Mouse (Mus musculus): ENCODE data around the gene Dazap1. TPM values are rescaled to one million over a fixed set of nuclear protein-coding genes. Genes with fewer than 3 reads are reported as not detected.
A peak's percentile ranks its signal among the peaks of the same experiment; 100 is the strongest.

Gene Dazap1
- polyA plus RNA-seq, 1 experiment, result 175 TPM

- Histone ChIP-seq H3K36me3 (ENCODE audit: control insufficient read depth, insufficient read depth, low read length, poor library complexity, severe bottlenecking) (no peaks in the 10 kb centered on the region), H3K27me3 (ENCODE audit: control insufficient read depth, insufficient read depth, low read length, poor library complexity, severe bottlenecking) (no peaks in the 10 kb centered on the region), H3K9me3 (replicated peaks; ENCODE audit: control insufficient read depth, insufficient read depth, low read length, poor library complexity, severe bottlenecking) (no peaks in the 10 kb centered on the region), H3K4me3 (ENCODE audit: low read depth, low read length) (peak overlapping the region; percentile 77), H3K4me1 (ENCODE audit: control insufficient read depth, insufficient read depth, low read length) (peaks cover 1% of the 10 kb centered on the region), H3K9ac (ENCODE audit: low read depth, poor library complexity, severe bottlenecking) (peak overlapping the region; percentile 23), H3K27ac (ENCODE audit: insufficient read depth, low read length) (no peak overlapping the region)
- TF ChIP-seq POLR2A (IDR thresholded peaks at IDR 0.05; ENCODE audit: insufficient read depth, low read length), result no peak
- TF ChIP-seq EP300 (IDR thresholded peaks at IDR 0.05; ENCODE audit: insufficient read depth, low read depth, low read length), result no peak
- no peak for TF ChIP-seq CTCF (IDR thresholded peaks at IDR 0.05; ENCODE audit: low read depth, low read length)
Measured at GRCm38 (mm10) chr10:80322811-80323211, 61.5 kb downstream of the Dazap1 start.

GRCm38 (mm10) chr10:80323261-80324119, 62.2 kb downstream of the Dazap1 start:
- TF ChIP-seq CTCF (IDR thresholded peaks at IDR 0.05; ENCODE audit: low read depth, low read length) (no peak), EP300 (IDR thresholded peaks at IDR 0.05; ENCODE audit: insufficient read depth, low read depth, low read length) (no peak), POLR2A (IDR thresholded peaks at IDR 0.05; ENCODE audit: insufficient read depth, low read length) (no peak)
- Histone ChIP-seq H3K4me3 (ENCODE audit: low read depth, low read length) (peak overlapping the region; percentile 77), H3K36me3 (ENCODE audit: control insufficient read depth, insufficient read depth, low read length, poor library complexity, severe bottlenecking) (no peaks in the 10 kb centered on the region), H3K4me1 (ENCODE audit: control insufficient read depth, insufficient read depth, low read length) (peaks cover 1% of the 10 kb centered on the region), H3K27ac (ENCODE audit: insufficient read depth, low read length) (no peak overlapping the region), H3K9me3 (replicated peaks; ENCODE audit: control insufficient read depth, insufficient read depth, low read length, poor library complexity, severe bottlenecking) (no peaks in the 10 kb centered on the region), H3K9ac (ENCODE audit: low read depth, poor library complexity, severe bottlenecking) (peak overlapping the region; percentile 23), H3K27me3 (ENCODE audit: control insufficient read depth, insufficient read depth, low read length, poor library complexity, severe bottlenecking) (no peaks in the 10 kb centered on the region)

- H3K4me1 ChIP-seq (ENCODE audit: control insufficient read depth, insufficient read depth, low read length), result peaks cover 1% of the 10 kb centered on the region
- H3K4me3 ChIP-seq (ENCODE audit: low read depth, low read length), result no peak overlapping the region
- 0 out of 2 replicates have a peak overlapping the region, but pooled peaks have one; percentile 23 for H3K9ac ChIP-seq (ENCODE audit: low read depth, poor library complexity, severe bottlenecking)
- H3K27ac ChIP-seq (ENCODE audit: insufficient read depth, low read length), result no peak overlapping the region
- H3K9me3 ChIP-seq (replicated peaks; ENCODE audit: control insufficient read depth, insufficient read depth, low read length, poor library complexity, severe bottlenecking), result no peaks in the 10 kb centered on the region
- TF ChIP-seq POLR2A (IDR thresholded peaks at IDR 0.05; ENCODE audit: insufficient read depth, low read length), result no peak
- TF ChIP-seq EP300 (IDR thresholded peaks at IDR 0.05; ENCODE audit: insufficient read depth, low read depth, low read length), result no peak
- no peak for TF ChIP-seq CTCF (IDR thresholded peaks at IDR 0.05; ENCODE audit: low read depth, low read length)
- H3K27me3 ChIP-seq (ENCODE audit: control insufficient read depth, insufficient read depth, low read length, poor library complexity, severe bottlenecking), result no peaks in the 10 kb centered on the region
- H3K36me3 ChIP-seq (ENCODE audit: control insufficient read depth, insufficient read depth, low read length, poor library complexity, severe bottlenecking), result no peaks in the 10 kb centered on the region
Measured at GRCm38 (mm10) chr10:80324120-80325037, 63.1 kb downstream of the Dazap1 start.

DNA sequence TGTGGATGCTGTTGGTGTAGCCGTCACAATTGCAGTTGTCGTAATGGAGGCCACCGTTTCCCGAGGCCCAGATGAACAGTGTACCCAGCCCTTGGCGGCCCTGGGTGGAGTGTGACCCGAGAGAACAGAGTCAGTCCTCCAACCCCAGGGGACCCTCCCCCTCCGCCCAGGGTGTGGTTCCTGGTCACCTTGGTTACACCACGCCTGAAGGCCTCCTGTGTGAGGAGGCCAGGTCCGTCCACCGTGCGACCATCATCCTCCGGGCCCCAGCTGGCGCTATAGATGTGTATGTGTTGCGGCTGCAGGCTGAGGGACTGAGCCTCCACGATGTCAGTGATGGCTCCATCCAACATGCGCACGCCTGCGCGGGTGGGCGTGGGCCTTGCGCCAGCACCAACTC, 63.8 kb downstream of the Dazap1 start:
- Histone ChIP-seq H3K27ac (ENCODE audit: insufficient read depth, low read length) (no peak overlapping the region), H3K9ac (ENCODE audit: low read depth, poor library complexity, severe bottlenecking) (no peak overlapping the region), H3K4me3 (ENCODE audit: low read depth, low read length) (no peak overlapping the region), H3K9me3 (replicated peaks; ENCODE audit: control insufficient read depth, insufficient read depth, low read length, poor library complexity, severe bottlenecking) (no peaks in the 10 kb centered on the region), H3K4me1 (ENCODE audit: control insufficient read depth, insufficient read depth, low read length) (peaks cover 1% of the 10 kb centered on the region), H3K36me3 (ENCODE audit: control insufficient read depth, insufficient read depth, low read length, poor library complexity, severe bottlenecking) (no peaks in the 10 kb centered on the region), H3K27me3 (ENCODE audit: control insufficient read depth, insufficient read depth, low read length, poor library complexity, severe bottlenecking) (no peaks in the 10 kb centered on the region)
- TF ChIP-seq EP300 (IDR thresholded peaks at IDR 0.05; ENCODE audit: insufficient read depth, low read depth, low read length) (no peak), POLR2A (IDR thresholded peaks at IDR 0.05; ENCODE audit: insufficient read depth, low read length) (no peak), CTCF (IDR thresholded peaks at IDR 0.05; ENCODE audit: low read depth, low read length) (no peak)

DNA sequence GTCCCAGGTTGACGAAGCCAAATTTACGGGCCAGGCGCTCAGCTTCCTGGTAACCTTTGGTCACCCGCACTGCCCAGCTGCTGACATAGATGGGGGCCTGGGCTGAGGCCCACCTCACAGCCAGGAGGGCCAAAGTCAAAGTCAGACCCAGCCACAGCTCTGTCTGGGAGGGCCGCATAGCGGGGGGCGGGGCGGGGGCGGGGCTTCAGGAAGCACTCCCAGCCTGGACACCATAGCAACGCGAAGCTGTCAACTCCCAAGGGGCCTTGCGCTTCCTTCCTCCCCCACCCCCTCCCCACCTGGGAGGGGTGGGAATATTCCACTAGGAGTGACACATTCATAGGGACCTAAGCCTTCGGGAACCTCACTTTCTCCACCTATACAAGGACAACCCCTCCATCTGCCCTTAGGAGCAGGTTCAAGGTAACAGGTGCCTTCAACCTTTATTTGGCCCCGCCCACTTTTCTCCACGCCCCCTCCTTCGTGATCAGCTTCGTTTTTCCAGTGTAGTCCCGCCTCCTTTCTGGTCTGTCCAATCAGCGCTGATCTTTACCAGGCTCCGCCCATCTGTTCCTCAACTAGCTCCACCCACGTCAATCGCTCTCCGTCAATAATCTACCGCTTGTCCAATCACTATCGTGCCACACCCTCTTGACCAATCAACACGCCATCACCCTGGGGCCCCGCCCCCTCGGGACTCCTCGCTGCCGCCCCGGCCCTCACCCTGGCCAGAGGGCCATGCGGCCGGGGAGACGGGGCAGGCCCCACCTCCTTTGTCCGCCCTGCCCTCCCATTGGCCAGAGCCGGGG, 68.2 kb downstream of the Dazap1 start, which contains the start of the genes Pcsk4 and Reep6:
Pcsk4 (minus strand) TSS at position 226 of the 809 bp plus-strand sequence.
Reep6 (plus strand) TSS at position 681 of the 809 bp plus-strand sequence.
- no peak within 1 kb of the TSS for H3K27ac ChIP-seq (ENCODE audit: insufficient read depth, low read length)
- H3K4me3 ChIP-seq (ENCODE audit: low read depth, low read length), result peak within 1 kb of the TSS; percentile 84
- no peaks in the 10 kb centered on the region for H3K9me3 ChIP-seq (replicated peaks; ENCODE audit: control insufficient read depth, insufficient read depth, low read length, poor library complexity, severe bottlenecking)
- peaks cover 2% of the 10 kb centered on the region for H3K4me1 ChIP-seq (ENCODE audit: control insufficient read depth, insufficient read depth, low read length)
- TF ChIP-seq CTCF (IDR thresholded peaks at IDR 0.05; ENCODE audit: low read depth, low read length), result no peak
- no peak for TF ChIP-seq EP300 (IDR thresholded peaks at IDR 0.05; ENCODE audit: insufficient read depth, low read depth, low read length)
- peak within 1 kb of the TSS; percentile 45 for H3K9ac ChIP-seq (ENCODE audit: low read depth, poor library complexity, severe bottlenecking)
- H3K27me3 ChIP-seq (ENCODE audit: control insufficient read depth, insufficient read depth, low read length, poor library complexity, severe bottlenecking), result no peaks in the 10 kb centered on the region
- H3K36me3 ChIP-seq (ENCODE audit: control insufficient read depth, insufficient read depth, low read length, poor library complexity, severe bottlenecking), result no peaks in the 10 kb centered on the region

All from ES-Bruce4 (cell line).